25 mouse cellular contexts compared by ENCODE assay signal in genomic region chr4:128130611-128131142, GRCm38 (mm10).
A peak's percentile ranks its signal among the peaks of the same experiment; 100 is the strongest.
DNase-seq lines count a peak whose midpoint lies in the region; ATAC-seq and TF ChIP-seq lines count a peak whose summit lies in the region.
"Had no signal": no experiment of that assay in that cellular context is flagged by ENCODE, and none has a peak within 500 bp of the region (broad histone marks: within the 10 kb centered on the region; RNA-seq: fewer than 3 reads in every experiment).

No protein-coding gene starts in this region.

- intact Hi-C loops in left cerebral cortex, adult 2 months (cut with DNase I) = no loop called here
- intact Hi-C loops in left cerebral cortex, postnatal 25 days (cut with DNase I) = no loop called here

- no peak overlapping the region for H3K9ac ChIP-seq in forebrain, postnatal 0 days
- H3K9ac ChIP-seq in forebrain, embryonic 16.5 days (replicated peaks; ENCODE audit: low read depth, low read length) = no peak overlapping the region
- H3K9ac ChIP-seq in ES-Bruce4 (ENCODE audit: low read depth, poor library complexity, severe bottlenecking) = no peak overlapping the region
- H3K9ac ChIP-seq: embryonic facial prominence, embryonic 12.5 days; heart, embryonic 13.5 days; hindbrain, embryonic 15.5 days; intestine, embryonic 15.5 days; limb, embryonic 13.5 days; liver, embryonic 13.5 days; midbrain, embryonic 15.5 days had no signal

- H3K27ac ChIP-seq in forebrain, postnatal 0 days (ENCODE audit: low read depth, low read length) = no peak overlapping the region
- H3K27ac ChIP-seq in forebrain, embryonic 16.5 days (ENCODE audit: low read length) = no peak overlapping the region
- no peak overlapping the region for H3K27ac ChIP-seq in left cerebral cortex, adult 2 months
- no peak overlapping the region for H3K27ac ChIP-seq in ES-Bruce4 (ENCODE audit: insufficient read depth, low read length)
- H3K27ac ChIP-seq: embryonic facial prominence, embryonic 12.5 days; heart, embryonic 13.5 days; hindbrain, embryonic 15.5 days; intestine, embryonic 15.5 days; limb, embryonic 13.5 days; liver, embryonic 13.5 days; midbrain, embryonic 15.5 days had no signal

- H3K9me3 ChIP-seq in forebrain, postnatal 0 days (ENCODE audit: low read length) = no peaks in the 10 kb centered on the region
- no peaks in the 10 kb centered on the region; the same call in 1 of the 2 replicates for H3K9me3 ChIP-seq in forebrain, embryonic 16.5 days (ENCODE audit: control insufficient read depth, low read length)
- no peaks in the 10 kb centered on the region for H3K9me3 ChIP-seq in ES-Bruce4 (replicated peaks; ENCODE audit: control insufficient read depth, insufficient read depth, low read length, poor library complexity, severe bottlenecking)
- H3K9me3 ChIP-seq: embryonic facial prominence, embryonic 12.5 days; heart, embryonic 13.5 days; hindbrain, embryonic 15.5 days; intestine, embryonic 15.5 days; limb, embryonic 13.5 days; midbrain, embryonic 15.5 days had no signal

- no peak overlapping the region for H3K4me2 ChIP-seq in forebrain, postnatal 0 days (ENCODE audit: low read depth)
- H3K4me2 ChIP-seq in forebrain, embryonic 16.5 days (ENCODE audit: low read length) = no peak overlapping the region
- H3K4me2 ChIP-seq: embryonic facial prominence, embryonic 12.5 days; heart, embryonic 13.5 days; hindbrain, embryonic 15.5 days; intestine, embryonic 15.5 days; limb, embryonic 13.5 days; liver, embryonic 13.5 days; midbrain, embryonic 15.5 days had no signal

- no peak for ATAC-seq in forebrain, postnatal 0 days
- no peak for ATAC-seq in forebrain, embryonic 16.5 days
- ATAC-seq: CD4-positive, CD25-positive, alpha-beta regulatory T cell, adult 4 months; intestine, embryonic 15.5 days; midbrain, embryonic 15.5 days had no signal

- TF ChIP-seq POLR2A in ES-Bruce4 (IDR thresholded peaks at IDR 0.05; ENCODE audit: insufficient read depth, low read length) = no peak

- no peaks in the 10 kb centered on the region for H3K27me3 ChIP-seq in forebrain, postnatal 0 days (ENCODE audit: insufficient read depth, low read length)
- H3K27me3 ChIP-seq in forebrain, embryonic 16.5 days (replicated peaks; ENCODE audit: control insufficient read depth, insufficient read depth, low read length) = no peaks in the 10 kb centered on the region
- H3K27me3 ChIP-seq in ES-Bruce4 (ENCODE audit: control insufficient read depth, insufficient read depth, low read length, poor library complexity, severe bottlenecking) = no peaks in the 10 kb centered on the region
- H3K27me3 ChIP-seq: embryonic facial prominence, embryonic 12.5 days; heart, embryonic 13.5 days; hindbrain, embryonic 15.5 days; intestine, embryonic 15.5 days; limb, embryonic 13.5 days; liver, embryonic 13.5 days; midbrain, embryonic 15.5 days had no signal

- 0 out of 2 replicates have a peak, but pooled peaks cover 4% of the 10 kb centered on the region for H3K4me1 ChIP-seq in forebrain, postnatal 0 days (ENCODE audit: insufficient read depth)
- peaks cover 22% of the 10 kb centered on the region for H3K4me1 ChIP-seq in forebrain, embryonic 16.5 days (replicated peaks; ENCODE audit: control insufficient read depth, insufficient read depth, low read length)
- no peaks in the 10 kb centered on the region for H3K4me1 ChIP-seq in ES-Bruce4 (ENCODE audit: control insufficient read depth, insufficient read depth, low read length)
- H3K4me1 ChIP-seq: embryonic facial prominence, embryonic 12.5 days; heart, embryonic 13.5 days; intestine, embryonic 15.5 days; limb, embryonic 13.5 days; liver, embryonic 13.5 days had no signal

- no peak overlapping the region for H3K4me3 ChIP-seq in forebrain, postnatal 0 days (ENCODE audit: low read depth, low read length)
- H3K4me3 ChIP-seq in forebrain, embryonic 16.5 days (replicated peaks; ENCODE audit: low read length) = no peak overlapping the region
- no peak overlapping the region for H3K4me3 ChIP-seq in left cerebral cortex, adult 2 months
- no peak overlapping the region for H3K4me3 ChIP-seq in ES-Bruce4 (ENCODE audit: low read depth, low read length)
- H3K4me3 ChIP-seq: embryonic facial prominence, embryonic 12.5 days; heart, embryonic 13.5 days; hindbrain, embryonic 15.5 days; intestine, embryonic 15.5 days; limb, embryonic 13.5 days; liver, embryonic 13.5 days; midbrain, embryonic 15.5 days had no signal

- no peak for DNase-seq in forebrain, postnatal 0 days
- no peak for DNase-seq in left cerebral cortex, adult 2 months (ENCODE audit: extremely low spot score in 1 of 2, low spot score in 2 of 2)
- no peak for DNase-seq in left cerebral cortex, postnatal 25 days (ENCODE audit: low spot score in 2 of 2)
- peak; percentile 3 for DNase-seq in WW6 (ENCODE audit: low read depth, low spot score)
- DNase-seq in kidney, postnatal 36 days = no peak
- no peak for DNase-seq in embryo, embryonic 10.5 days (ENCODE audit: low spot score)
- DNase-seq: cerebellum, adult 9-11 months; gastrocnemius, postnatal 14 days; heart, adult 11 months; kidney, adult 8-10 months; kidney, postnatal 10 days; layer of hippocampus, postnatal 36 days; liver, embryonic 13.5 days; lung, postnatal 4 days; thymus, adult 18-20 months; thymus, postnatal 4 days had no signal

- TF ChIP-seq CTCF in forebrain, postnatal 0 days (IDR thresholded peaks at IDR 0.05; ENCODE audit: low read depth) = peak; percentile 21; the same call in 1 of the 2 replicates
- peak; percentile 38 for TF ChIP-seq CTCF in left cerebral cortex, adult 2 months (IDR thresholded peaks at IDR 0.05)
- TF ChIP-seq CTCF in ES-Bruce4 (IDR thresholded peaks at IDR 0.05; ENCODE audit: low read depth, low read length) = peak; percentile 52

- no peaks in the 10 kb centered on the region for H3K36me3 ChIP-seq in forebrain, postnatal 0 days (ENCODE audit: insufficient read depth)
- H3K36me3 ChIP-seq in forebrain, embryonic 16.5 days (ENCODE audit: control insufficient read depth, insufficient read depth) = no peaks in the 10 kb centered on the region
- H3K36me3 ChIP-seq in ES-Bruce4 (ENCODE audit: control insufficient read depth, insufficient read depth, low read length, poor library complexity, severe bottlenecking) = no peaks in the 10 kb centered on the region
- H3K36me3 ChIP-seq: embryonic facial prominence, embryonic 12.5 days; heart, embryonic 13.5 days; hindbrain, embryonic 15.5 days; intestine, embryonic 15.5 days; limb, embryonic 13.5 days; liver, embryonic 13.5 days; midbrain, embryonic 15.5 days had no signal

- TF ChIP-seq EP300 in ES-Bruce4 (IDR thresholded peaks at IDR 0.05; ENCODE audit: insufficient read depth, low read depth, low read length) = no peak

- WGBS in forebrain, postnatal 0 days = 66% methylated on average over 4 of the region's 4 CpGs
- WGBS in forebrain, embryonic 16.5 days = 54% methylated on average over 4 of the region's 4 CpGs
